Mouse (Mus musculus): Measurements from ENCODE around the gene Espn. TPM values are rescaled to one million over a fixed set of nuclear protein-coding genes. Genes with fewer than 3 reads are reported as not detected.
A peak's percentile ranks its signal among the peaks of the same experiment; 100 is the strongest.

The Espn gene
- polyA plus RNA-seq, 1 experiment from 2014 or later = 2.0 TPM

DNA sequence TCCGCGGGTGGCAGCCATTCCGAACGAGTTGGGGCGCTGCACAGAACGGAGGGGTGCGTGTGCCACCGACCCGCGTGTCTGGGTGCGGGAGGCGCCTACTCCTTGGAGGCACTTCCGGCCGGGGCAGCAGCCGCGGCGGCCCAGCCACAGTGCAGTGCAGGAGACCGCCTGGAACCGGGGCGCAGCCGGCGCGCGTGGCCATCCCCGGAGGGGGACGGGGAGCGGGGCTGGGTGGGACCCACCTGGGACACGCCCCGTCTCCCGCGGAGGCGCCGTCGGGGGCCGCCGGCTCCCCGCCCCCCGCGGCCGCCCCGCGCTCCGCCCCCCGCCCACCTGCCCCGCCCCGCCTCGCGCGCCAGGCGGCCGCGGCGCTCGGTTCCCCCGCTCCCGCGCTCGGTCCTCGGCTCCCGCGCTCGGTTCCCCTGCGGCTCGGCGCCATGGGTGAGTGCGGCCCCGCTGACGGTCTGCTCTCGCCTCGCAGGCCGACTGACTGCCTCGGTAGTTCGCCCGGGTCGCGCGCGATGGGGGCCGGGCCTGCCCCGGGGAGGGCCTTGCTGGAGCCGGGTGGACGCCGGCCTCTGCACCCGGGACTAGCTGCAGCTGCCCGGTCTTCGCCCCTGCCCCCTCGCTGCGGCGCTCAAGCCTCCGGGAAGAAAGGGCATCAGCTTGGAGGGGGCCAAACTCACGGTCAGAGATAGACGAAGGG, 65.5 kb downstream of the Espn start:
- no peaks in the 10 kb centered on the region for H3K36me3 ChIP-seq (ENCODE audit: insufficient read depth, low read length)
- ATAC-seq (peak; percentile 91), DNase-seq (ENCODE audit: low spot score) (peak; percentile 68)
- TF ChIP-seq EP300 (IDR thresholded peaks at IDR 0.05) = no peak
- no peak for TF ChIP-seq CTCF (IDR thresholded peaks at IDR 0.05)
- under 1% methylated on average over 45 of the region's 92 CpGs for WGBS
- peaks cover 12% of the 10 kb centered on the region for H3K4me1 ChIP-seq (ENCODE audit: insufficient read depth, low read depth, low read length)
- H3K4me3 ChIP-seq (ENCODE audit: low read depth, low read length) = peak overlapping the region; percentile 67
- H3K27me3 ChIP-seq (replicated peaks; ENCODE audit: insufficient read depth, low read length) = no peaks in the 10 kb centered on the region
- H3K9me3 ChIP-seq (ENCODE audit: low read length) = no peaks in the 10 kb centered on the region
- H3K27ac ChIP-seq (ENCODE audit: low read length) = peak overlapping the region; percentile 62; the same call in 1 of the 2 replicates
- H3K4me2 ChIP-seq (replicated peaks; ENCODE audit: low read depth, low read length) = peak overlapping the region; percentile 85
- H3K9ac ChIP-seq (replicated peaks; ENCODE audit: low read depth) = peak overlapping the region; percentile 75

DNA sequence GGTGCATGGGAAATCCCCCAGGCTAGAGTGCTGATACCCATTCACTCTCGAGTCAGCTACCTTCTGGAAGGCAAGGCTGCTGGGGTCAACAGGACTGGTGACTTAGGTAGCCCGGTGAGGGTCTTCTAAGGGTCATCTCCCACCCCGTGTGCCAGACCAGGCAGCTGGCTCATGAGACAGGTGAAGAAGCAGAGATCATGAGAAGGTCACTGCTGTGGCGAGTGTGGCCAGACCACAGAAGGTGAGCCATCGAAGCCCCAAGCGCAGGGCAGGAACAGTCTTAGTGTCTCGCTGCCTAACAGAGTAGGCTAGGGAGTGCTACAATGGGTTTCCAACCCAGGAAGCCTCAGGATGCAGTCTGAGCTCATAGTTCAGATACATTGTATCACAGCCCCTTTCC, 67.6 kb downstream of the Espn start:
- Histone ChIP-seq H3K27me3 (replicated peaks; ENCODE audit: insufficient read depth, low read length) (no peaks in the 10 kb centered on the region), H3K36me3 (ENCODE audit: insufficient read depth, low read length) (no peaks in the 10 kb centered on the region), H3K4me3 (ENCODE audit: low read depth, low read length) (no peak overlapping the region), H3K4me1 (ENCODE audit: insufficient read depth, low read depth, low read length) (peaks cover 12% of the 10 kb centered on the region), H3K9ac (replicated peaks; ENCODE audit: low read depth) (no peak overlapping the region), H3K9me3 (ENCODE audit: low read length) (no peaks in the 10 kb centered on the region), H3K27ac (ENCODE audit: low read length) (no peak overlapping the region), H3K4me2 (replicated peaks; ENCODE audit: low read depth, low read length) (no peak overlapping the region)
- DNase-seq (ENCODE audit: low spot score) = no peak
- no peak for TF ChIP-seq EP300 (IDR thresholded peaks at IDR 0.05)
- TF ChIP-seq CTCF (IDR thresholded peaks at IDR 0.05) = no peak
- WGBS = 78% methylated on average over 7 of the region's 7 CpGs
- no peak for ATAC-seq

DNA sequence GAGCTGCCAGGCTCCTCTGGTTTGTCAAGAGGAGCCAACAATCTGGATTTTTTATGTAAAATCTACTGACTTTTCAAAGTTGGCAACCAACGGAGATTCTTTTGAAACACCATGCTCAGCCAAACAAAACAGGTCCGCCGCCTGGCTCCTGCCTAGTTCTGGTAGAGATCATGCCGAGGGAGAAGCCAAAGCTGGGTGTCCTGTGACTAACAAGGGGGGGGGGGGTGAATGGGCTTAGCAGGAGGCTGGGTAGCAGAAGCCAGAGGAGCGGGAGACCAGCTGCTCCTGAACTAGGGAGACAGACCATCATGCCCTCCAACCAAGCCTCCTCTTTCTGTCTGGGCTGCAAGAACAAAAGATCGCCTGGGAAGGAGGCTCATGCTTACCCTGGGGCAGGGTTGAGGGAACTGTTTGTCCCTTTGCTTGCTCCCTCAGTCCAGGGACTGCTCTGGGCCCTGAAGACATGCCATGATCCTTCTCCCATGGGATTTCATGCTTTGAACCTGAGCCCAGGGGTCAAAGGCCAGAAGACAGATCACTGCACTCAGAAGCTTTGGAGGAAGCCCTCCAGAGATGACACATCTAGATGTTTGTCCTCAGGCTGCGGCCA, 68.5 kb downstream of the Espn start:
- no peak for DNase-seq (ENCODE audit: low spot score)
- no peak overlapping the region for H3K4me2 ChIP-seq (replicated peaks; ENCODE audit: low read depth, low read length)

DNA sequence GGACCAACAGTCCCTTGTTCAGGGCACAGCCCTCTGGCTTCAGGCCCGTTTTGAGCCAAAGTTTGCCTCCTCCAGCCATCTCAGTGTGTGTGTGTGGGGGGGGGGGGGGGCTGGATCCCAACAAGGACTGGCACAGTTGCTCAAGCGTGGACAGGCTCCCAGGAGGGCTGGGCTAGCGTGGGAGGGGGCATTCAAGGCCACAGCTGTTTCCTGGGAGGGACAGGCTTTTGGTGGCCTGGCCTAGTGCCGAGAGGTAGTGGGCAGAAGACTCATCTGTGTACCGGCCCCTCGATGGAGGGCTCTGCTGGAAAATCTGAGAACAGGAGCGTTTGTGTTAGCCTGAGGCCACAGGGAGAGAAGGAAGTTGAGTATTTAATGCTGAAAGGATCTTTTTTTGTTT, 72.2 kb downstream of the Espn start:
- no peak for ATAC-seq
- no peak overlapping the region for H3K27ac ChIP-seq (ENCODE audit: low read length)
- H3K4me1 ChIP-seq (ENCODE audit: insufficient read depth, low read depth, low read length) = no peaks in the 10 kb centered on the region
- no peak overlapping the region for H3K9ac ChIP-seq (replicated peaks; ENCODE audit: low read depth)
- H3K4me2 ChIP-seq (replicated peaks; ENCODE audit: low read depth, low read length) = no peak overlapping the region
- no peaks in the 10 kb centered on the region for H3K9me3 ChIP-seq (ENCODE audit: low read length)
- no peaks in the 10 kb centered on the region for H3K36me3 ChIP-seq (ENCODE audit: insufficient read depth, low read length)
- no peak for DNase-seq (ENCODE audit: low spot score)
- 61% methylated on average over 7 of the region's 7 CpGs for WGBS
- H3K27me3 ChIP-seq (replicated peaks; ENCODE audit: insufficient read depth, low read length) = no peaks in the 10 kb centered on the region
- no peak for TF ChIP-seq CTCF (IDR thresholded peaks at IDR 0.05)
- TF ChIP-seq EP300 (IDR thresholded peaks at IDR 0.05) = no peak
- no peak overlapping the region for H3K4me3 ChIP-seq (ENCODE audit: low read depth, low read length)

More for the DNA sequence above, 68.5 kb downstream of the Espn start:
- Histone ChIP-seq H3K27me3 (replicated peaks; ENCODE audit: insufficient read depth, low read length) (no peaks in the 10 kb centered on the region), H3K9ac (replicated peaks; ENCODE audit: low read depth) (no peak overlapping the region), H3K27ac (ENCODE audit: low read length) (no peak overlapping the region), H3K9me3 (ENCODE audit: low read length) (no peaks in the 10 kb centered on the region), H3K36me3 (ENCODE audit: insufficient read depth, low read length) (no peaks in the 10 kb centered on the region), H3K4me1 (ENCODE audit: insufficient read depth, low read depth, low read length) (peaks cover 12% of the 10 kb centered on the region), H3K4me3 (ENCODE audit: low read depth, low read length) (no peak overlapping the region)
- 53% methylated on average over 7 of the region's 7 CpGs for WGBS
- no peak for TF ChIP-seq CTCF (IDR thresholded peaks at IDR 0.05)
- no peak for TF ChIP-seq EP300 (IDR thresholded peaks at IDR 0.05)
- no peak for ATAC-seq

DNA sequence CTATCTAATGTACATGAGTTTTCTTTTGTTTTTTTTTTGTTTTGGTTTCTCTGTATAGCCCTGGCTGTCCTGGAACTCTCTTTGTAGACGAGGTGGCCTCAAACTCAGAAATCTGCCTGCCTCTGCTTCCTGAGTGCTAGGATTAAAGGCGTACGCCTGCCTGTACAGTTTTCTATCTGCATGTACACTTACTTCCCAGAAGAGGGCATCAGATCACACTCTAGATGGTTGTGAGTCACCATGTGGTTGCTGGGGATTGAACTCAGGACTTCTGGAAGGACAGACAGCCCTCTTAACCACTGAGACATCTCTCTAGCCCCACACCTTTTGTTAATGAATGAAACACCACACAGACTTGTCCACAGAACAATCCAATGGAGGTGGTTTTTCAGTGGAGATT, 72.9 kb downstream of the Espn start:
- Histone ChIP-seq H3K36me3 (ENCODE audit: insufficient read depth, low read length) (no peaks in the 10 kb centered on the region), H3K27ac (ENCODE audit: low read length) (no peak overlapping the region), H3K4me2 (replicated peaks; ENCODE audit: low read depth, low read length) (no peak overlapping the region), H3K9ac (replicated peaks; ENCODE audit: low read depth) (no peak overlapping the region), H3K27me3 (replicated peaks; ENCODE audit: insufficient read depth, low read length) (no peaks in the 10 kb centered on the region), H3K4me1 (ENCODE audit: insufficient read depth, low read depth, low read length) (no peaks in the 10 kb centered on the region), H3K4me3 (ENCODE audit: low read depth, low read length) (no peak overlapping the region), H3K9me3 (ENCODE audit: low read length) (no peaks in the 10 kb centered on the region)
- ATAC-seq = no peak
- no peak for TF ChIP-seq EP300 (IDR thresholded peaks at IDR 0.05)
- peak; percentile 29 for TF ChIP-seq CTCF (IDR thresholded peaks at IDR 0.05)
- no peak for DNase-seq (ENCODE audit: low spot score)
- 86% methylated on average over 3 of the region's 3 CpGs for WGBS

DNA sequence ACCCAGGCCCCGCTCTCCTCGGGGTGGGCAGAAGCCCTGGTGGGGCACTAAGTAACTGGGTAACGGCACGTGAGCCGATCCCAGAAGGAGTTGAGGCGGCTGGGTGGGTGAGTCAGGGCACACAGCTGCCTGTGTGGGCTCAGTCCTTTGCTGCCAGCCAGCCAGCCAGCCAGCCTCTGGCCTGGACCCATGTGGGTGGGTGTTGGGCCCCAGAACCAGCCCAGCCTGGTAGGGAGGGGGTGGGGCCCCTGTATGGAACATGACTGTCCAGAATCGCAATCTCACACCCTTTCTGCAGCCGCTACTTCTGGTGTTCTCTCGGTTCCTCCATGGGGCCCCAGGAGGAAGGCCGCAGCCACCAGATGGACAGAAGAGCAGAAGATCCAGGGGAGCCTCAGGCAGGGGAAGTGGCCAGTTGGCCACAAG, 74.1 kb downstream of the Espn start:
- WGBS = 83% methylated on average over 10 of the region's 10 CpGs

More for the DNA sequence above, 74.1 kb downstream of the Espn start:
- no peak overlapping the region for H3K27ac ChIP-seq (ENCODE audit: low read length)
- H3K4me3 ChIP-seq (ENCODE audit: low read depth, low read length) = no peak overlapping the region
- no peaks in the 10 kb centered on the region for H3K36me3 ChIP-seq (ENCODE audit: insufficient read depth, low read length)
- no peaks in the 10 kb centered on the region for H3K4me1 ChIP-seq (ENCODE audit: insufficient read depth, low read depth, low read length)
- no peak for DNase-seq (ENCODE audit: low spot score)
- no peaks in the 10 kb centered on the region for H3K9me3 ChIP-seq (ENCODE audit: low read length)
- no peak overlapping the region for H3K4me2 ChIP-seq (replicated peaks; ENCODE audit: low read depth, low read length)
- no peak overlapping the region for H3K9ac ChIP-seq (replicated peaks; ENCODE audit: low read depth)
- 0 out of 2 replicates have a peak, but pooled peaks have one; percentile 25 for ATAC-seq
- TF ChIP-seq EP300 (IDR thresholded peaks at IDR 0.05) = no peak
- TF ChIP-seq CTCF (IDR thresholded peaks at IDR 0.05) = no peak
- no peaks in the 10 kb centered on the region for H3K27me3 ChIP-seq (replicated peaks; ENCODE audit: insufficient read depth, low read length)

Data from lung, postnatal 0 days (tissue).